Mouse (Mus musculus) mouse trophoblast stem cell (cell line): ENCODE results near the gene Ccdc110.

Experiments used
- in situ Hi-C, 2 experiments: fragments of 300-500 bp; cut with MseI, MboI; formaldehyde crosslinking; loops; 2 replicates in 1 of 2; 3 replicates in 1 of 2; pipeline ENCODE4 v1.15.1; 2025

The Ccdc110 gene

GRCm38 (mm10) chr8:45934582-45935014, at the start of gene Ccdc110:
TSS of gene Ccdc110 (plus strand) at chr8:45934619.
- in situ Hi-C loops: loop anchor here (5.0 to 10.0 kb wide), 3 partner anchors 117 to 482 kb away; no protein-coding TSS in a partner anchor

GRCm38 (mm10) chr8:45885202-45885685, 49.2 kb upstream of the Ccdc110 start, which contains the start of gene Pdlim3:
TSS of gene Pdlim3 (plus strand) at chr8:45885461.
- in situ Hi-C loops: no loop called here

- in situ Hi-C loops: no loop called here
Observed at GRCm38 (mm10) chr8:45885775-45886174, 48.6 kb upstream of the Ccdc110 start.

GRCm38 (mm10) chr8:45889737-45890136, 44.7 kb upstream of the Ccdc110 start:
- in situ Hi-C loops: no loop called here

GRCm38 (mm10) chr8:45896590-45896989, 37.8 kb upstream of the Ccdc110 start:
- in situ Hi-C loops: no loop called here

- in situ Hi-C loops: no loop called here
Observed at GRCm38 (mm10) chr8:45899783-45900182, 34.6 kb upstream of the Ccdc110 start.

GRCm38 (mm10) chr8:45901626-45902025, 32.8 kb upstream of the Ccdc110 start:
- in situ Hi-C loops: no loop called here

GRCm38 (mm10) chr8:45903659-45904058, 30.8 kb upstream of the Ccdc110 start:
- in situ Hi-C loops: no loop called here

- in situ Hi-C loops: no loop called here
Observed at GRCm38 (mm10) chr8:45905591-45906250, 28.7 kb upstream of the Ccdc110 start.

GRCm38 (mm10) chr8:45906251-45906619, 28.2 kb upstream of the Ccdc110 start:
- in situ Hi-C loops: no loop called here

GRCm38 (mm10) chr8:45913707-45914106, 20.7 kb upstream of the Ccdc110 start:
- in situ Hi-C loops: no loop called here

GRCm38 (mm10) chr8:45916496-45916895, 17.9 kb upstream of the Ccdc110 start:
- in situ Hi-C loops: no loop called here

- in situ Hi-C loops: no loop called here
Observed at GRCm38 (mm10) chr8:45917040-45917679, 17.3 kb upstream of the Ccdc110 start.

- in situ Hi-C loops: no loop called here
Observed at GRCm38 (mm10) chr8:45918891-45919290, 15.5 kb upstream of the Ccdc110 start.

- in situ Hi-C loops: no loop called here
Observed at GRCm38 (mm10) chr8:45920392-45920791, 14.0 kb upstream of the Ccdc110 start.

- in situ Hi-C loops: no loop called here
Observed at GRCm38 (mm10) chr8:45922116-45922515, 12.3 kb upstream of the Ccdc110 start.

GRCm38 (mm10) chr8:45936986-45937385, 2.6 kb downstream of the Ccdc110 start:
- in situ Hi-C loops: loop anchor here (5.0 to 10.0 kb wide), 2 partner anchors 120 to 482 kb away; no protein-coding TSS in a partner anchor

- in situ Hi-C loops: no loop called here
Observed at GRCm38 (mm10) chr8:45946283-45946682, 11.9 kb downstream of the Ccdc110 start.

GRCm38 (mm10) chr8:45950622-45951021, 16.2 kb downstream of the Ccdc110 start:
- in situ Hi-C loops: no loop called here

GRCm38 (mm10) chr8:45970894-45971293, 36.5 kb downstream of the Ccdc110 start:
- in situ Hi-C loops: no loop called here

GRCm38 (mm10) chr8:45973988-45974505, 39.6 kb downstream of the Ccdc110 start:
- in situ Hi-C loops: no loop called here

- in situ Hi-C loops: no loop called here
Observed at GRCm38 (mm10) chr8:45975126-45975836, 40.9 kb downstream of the Ccdc110 start, which contains the start of the genes 1700029J07Rik and Ufsp2. TSS of gene 1700029J07Rik (minus strand) at chr8:45975252. TSS of gene Ufsp2 (plus strand) at chr8:45975528.
